Mouse (Mus musculus) lung, postnatal 0 days (tissue): Measurements from ENCODE around the gene Braf.

Source experiments
- CTCF ChIP-seq: IDR thresholded peaks from 2 replicates; pipeline ENCODE4 v1.5.1; 2016; ENCODE audit warnings: antibody characterized with exemption, mild to moderate bottlenecking
- EP300 ChIP-seq: IDR thresholded peaks from 2 replicates; pipeline ENCODE4 v1.6.1; 2016; ENCODE audit warnings: antibody characterized with exemption, mild to moderate bottlenecking, control low read depth

DNA sequence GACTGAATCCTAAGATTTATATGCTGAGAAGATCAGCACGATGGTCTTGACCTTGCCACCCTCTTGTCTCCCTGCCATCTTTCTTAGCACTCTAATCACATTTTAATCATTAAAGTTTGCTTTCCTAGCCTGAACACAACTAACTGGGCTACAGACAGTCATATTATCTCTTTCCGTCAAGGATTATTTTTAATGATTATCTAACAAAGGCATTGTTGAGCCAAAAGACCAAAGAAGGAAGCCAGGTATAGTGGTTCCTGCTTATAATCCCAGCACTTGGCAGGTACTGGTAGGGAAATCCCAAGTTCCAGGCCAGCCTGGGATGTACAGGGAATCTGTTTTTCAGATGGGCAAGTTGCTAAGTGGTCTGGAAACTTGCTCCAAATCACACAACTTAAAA is 114.0 kb downstream of the Braf start:
- TF ChIP-seq EP300 (no peak), CTCF (no peak)
